Mouse (Mus musculus): ENCODE measurements around the gene Clpsl2. TPM values are rescaled to one million over a fixed set of nuclear protein-coding genes. Genes with fewer than 3 reads are reported as not detected.

The Clpsl2 gene
- polyA plus RNA-seq, 1 experiment from 2014 or later: not detected

Small RNA genes within 50 kb of the gene (microRNA-seq; reads per million reads assigned to microRNA genes)
- not detected for gene Gm25195
- gene Mir6969: not detected

Other genes with a start within 250 kb of the Clpsl2 start
- gene Fance, start 235.9 kb upstream of the Clpsl2 start, polyA plus RNA-seq (2014; fragmentation: Nextera tagmentation; extraction: Ambion mirVana): 23.2 and 23.7 TPM in 2 replicates
- 478 TPM in 2 replicates for gene Rpl10a, start 220.9 kb upstream of the Clpsl2 start, polyA plus RNA-seq (2014; fragmentation: Nextera tagmentation; extraction: Ambion mirVana)
- 4.5 and 4.6 TPM in 2 replicates for gene Tead3, start 198.6 kb upstream of the Clpsl2 start, polyA plus RNA-seq (2014; fragmentation: Nextera tagmentation; extraction: Ambion mirVana)
- gene Tulp1, start 184.2 kb upstream of the Clpsl2 start, polyA plus RNA-seq (2014; fragmentation: Nextera tagmentation; extraction: Ambion mirVana): 3.3 and 5.0 TPM in 2 replicates
- 9.7 and 11.2 TPM in 2 replicates for gene Fkbp5, start 31.9 kb upstream of the Clpsl2 start, polyA plus RNA-seq (2014; fragmentation: Nextera tagmentation; extraction: Ambion mirVana)
- gene Armc12, start 18.6 kb upstream of the Clpsl2 start, polyA plus RNA-seq (2014; fragmentation: Nextera tagmentation; extraction: Ambion mirVana): not detected in 2 replicates
- not detected in 2 replicates for gene Clps, start 11.4 kb downstream of the Clpsl2 start, polyA plus RNA-seq (2014; fragmentation: Nextera tagmentation; extraction: Ambion mirVana)
- 1.8 and 2.4 TPM in 2 replicates for gene Lhfpl5, start 26.2 kb downstream of the Clpsl2 start, polyA plus RNA-seq (2014; fragmentation: Nextera tagmentation; extraction: Ambion mirVana)
- gene Srpk1, start 73.3 kb downstream of the Clpsl2 start, polyA plus RNA-seq (2014; fragmentation: Nextera tagmentation; extraction: Ambion mirVana): 109 and 117 TPM in 2 replicates
- gene Slc26a8, start 140.8 kb downstream of the Clpsl2 start, polyA plus RNA-seq (2014; fragmentation: Nextera tagmentation; extraction: Ambion mirVana): 0.62 and 0.80 TPM in 2 replicates
- 46.6 and 52.5 TPM in 2 replicates for gene Mapk14, start 141.9 kb downstream of the Clpsl2 start, polyA plus RNA-seq (2014; fragmentation: Nextera tagmentation; extraction: Ambion mirVana)
- 0.95 and 1.1 TPM in 2 replicates for gene AC170998.1, start 176.7 kb downstream of the Clpsl2 start, polyA plus RNA-seq (2014; fragmentation: Nextera tagmentation; extraction: Ambion mirVana)
- gene Mapk13, start 219.9 kb downstream of the Clpsl2 start, polyA plus RNA-seq (2014; fragmentation: Nextera tagmentation; extraction: Ambion mirVana): 1.8 and 2.7 TPM in 2 replicates

All from neural tube, embryonic 11.5 days (tissue).